Mouse (Mus musculus): ENCODE data around the gene Sipa1l2.

DNA sequence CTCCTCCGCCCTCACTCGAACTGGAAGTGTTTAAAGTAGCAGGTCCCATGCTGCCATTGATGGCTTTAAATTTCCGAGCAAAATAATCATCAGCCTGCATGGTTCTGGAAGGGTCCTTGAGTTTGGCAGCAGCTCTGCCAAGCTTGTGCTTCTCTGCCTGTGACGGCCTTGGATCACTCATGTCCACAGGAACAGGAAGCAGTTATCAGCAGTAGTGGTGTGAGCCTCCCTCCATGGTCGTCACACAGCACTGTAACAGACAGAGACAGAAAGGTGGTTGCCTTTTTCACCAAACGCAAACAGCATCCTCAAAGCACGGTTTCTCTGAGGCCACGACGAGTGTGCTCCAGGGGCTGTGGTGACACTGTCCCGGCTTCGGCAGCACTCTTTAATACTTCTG, 77.2 kb downstream of the Sipa1l2 start:
- no peak for TF ChIP-seq CTCF (IDR thresholded peaks at IDR 0.05; ENCODE audit: control insufficient read depth, insufficient read depth, insufficient replicate concordance, low read depth, low read length)
- no peak for TF ChIP-seq POLR2A (IDR thresholded peaks at IDR 0.05; ENCODE audit: control insufficient read depth, low read depth, low read length)
